Mouse (Mus musculus) small intestine, adult 2 months (tissue): ENCODE results near the gene Tmem51.

Experiments used
- CTCF ChIP-seq: fragments of 200-500 bp; IDR thresholded peaks from 2 replicates; pipeline ENCODE4 v1.5.1; 2012; ENCODE audit warnings: low read depth, mild to moderate bottlenecking, control low read depth, inconsistent platforms, low read length, moderate library complexity, mixed read lengths; ENCODE audit not compliant: insufficient replicate concordance, insufficient read length; ENCODE audit errors: extremely low read depth
- POLR2A ChIP-seq: fragments of 200-500 bp; IDR thresholded peaks from 2 replicates; pipeline ENCODE4 v1.6.1; 2012; ENCODE audit warnings: low read depth, mild to moderate bottlenecking, control low read depth, inconsistent platforms, low read length, moderate library complexity

- TF ChIP-seq CTCF = no peak
- TF ChIP-seq POLR2A = no peak
Measured at GRCm38 (mm10) chr4:141996086-141996485, 88.0 kb downstream of the Tmem51 start.
